Mouse (Mus musculus) CD4-positive, CD25-positive, alpha-beta regulatory T cell, adult 9 weeks (primary cell): ENCODE results near the gene H3f3a. TPM values are rescaled to one million over a fixed set of nuclear protein-coding genes. Genes with fewer than 3 reads are reported as not detected.

Experiments used
- polyA plus RNA-seq: library from polyadenylated mRNA; unstranded; fragments of 100-300 nt; shearing (Covaris generic); gene quantifications from one replicate; pipeline ENCODE4 v1.2.1, GENCODE M21; 2017

Gene H3f3a
- 1,375 TPM for polyA plus RNA-seq

GRCm38 (mm10) chr1:180813885-180814740 lies at the start of gene H3f3a:
H3f3a (minus strand) TSS chr1:180813943.

GRCm38 (mm10) chr1:180850316-180851270 lies 36.9 kb upstream of the H3f3a start, which contains the start of gene Sde2:
Sde2 (plus strand) TSS chr1:180851127.

Other genes starting within 250 kb of the H3f3a start
- 88.9 TPM for gene Parp1, start 245.0 kb downstream of the H3f3a start, polyA plus RNA-seq
- gene Lin9, start 172.8 kb downstream of the H3f3a start, polyA plus RNA-seq: 21.5 TPM
- gene Mixl1, start 116.9 kb downstream of the H3f3a start, polyA plus RNA-seq: 0.20 TPM
- gene Acbd3, start 87.9 kb downstream of the H3f3a start, polyA plus RNA-seq: 7.2 TPM
- 57.5 TPM for gene Sde2, start 37.2 kb upstream of the H3f3a start, polyA plus RNA-seq
- not detected for gene Lefty2, start 79.2 kb upstream of the H3f3a start, polyA plus RNA-seq
- 85.4 TPM for gene Pycr2, start 90.3 kb upstream of the H3f3a start, polyA plus RNA-seq
- gene Lefty1, start 121.1 kb upstream of the H3f3a start, polyA plus RNA-seq: 0.51 TPM
- 48.4 TPM for gene Tmem63a, start 128.4 kb upstream of the H3f3a start, polyA plus RNA-seq
- 358 TPM for gene Ephx1, start 207.0 kb upstream of the H3f3a start, polyA plus RNA-seq
- not detected for gene 9130409I23Rik, start 237.3 kb upstream of the H3f3a start, polyA plus RNA-seq